9 mouse cellular contexts compared by ENCODE assay signal in the genomic region with DNA sequence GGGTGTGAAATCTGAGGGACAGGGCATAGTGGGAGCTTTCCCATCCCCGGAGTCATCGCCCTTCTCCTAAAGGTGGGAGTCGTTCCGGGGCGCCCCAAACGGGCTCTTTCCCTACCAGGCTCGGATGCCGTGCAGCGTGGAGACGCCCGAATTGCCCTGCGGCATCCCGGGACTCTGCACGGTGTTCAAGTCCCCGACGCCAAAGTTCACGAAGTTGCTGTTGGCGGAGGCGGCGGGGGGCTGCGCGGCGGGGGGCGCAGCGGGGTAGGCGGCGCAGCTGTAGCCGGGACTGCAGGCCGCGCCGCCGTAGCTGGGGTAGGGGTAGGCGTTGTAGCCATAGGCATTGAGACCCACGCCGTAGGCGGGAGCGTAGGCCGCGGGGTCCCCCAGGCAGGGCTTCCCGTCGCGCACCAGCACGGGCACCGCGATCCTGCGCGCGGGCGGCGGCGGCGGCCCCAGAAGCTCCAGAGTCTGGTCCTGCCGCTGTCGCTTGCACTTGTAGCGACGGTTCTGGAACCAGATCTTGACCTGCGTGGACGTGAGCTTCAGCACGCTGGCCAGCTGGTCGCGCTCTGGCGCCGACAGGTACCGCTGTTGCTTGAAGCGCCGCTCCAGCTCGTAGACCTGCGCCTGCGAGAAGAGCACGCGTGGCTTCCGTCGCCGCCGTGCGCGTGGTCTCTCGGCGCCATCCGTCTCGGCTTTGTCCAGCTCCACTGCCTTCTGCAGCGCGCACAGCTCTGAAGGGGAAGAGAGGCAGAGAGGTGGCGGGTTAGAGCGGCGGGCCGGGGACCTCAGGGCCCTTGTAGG. TPM values are rescaled to one million over a fixed set of nuclear protein-coding genes. Genes with fewer than 3 reads are reported as not detected.
DNase-seq lines count a peak whose midpoint lies in the region; ATAC-seq and TF ChIP-seq lines count a peak whose summit lies in the region.
"Had no signal": no experiment of that assay in that cellular context is flagged by ENCODE, and none has a peak within 500 bp of the region (broad histone marks: within the 10 kb centered on the region; RNA-seq: fewer than 3 reads in every experiment).

No protein-coding gene starts in this region.

- H3K4me1 ChIP-seq in heart, postnatal 0 days (ENCODE audit: control insufficient read depth, insufficient read depth) = peaks cover 15% of the 10 kb centered on the region; the same call in 1 of the 2 replicates
- 0 out of 2 replicates have a peak, but pooled peaks cover 5% of the 10 kb centered on the region for H3K4me1 ChIP-seq in liver, embryonic 15.5 days (replicated peaks)

- TF ChIP-seq CTCF in heart, postnatal 0 days (IDR thresholded peaks at IDR 0.05; ENCODE audit: low read depth) = no peak
- TF ChIP-seq CTCF in layer of hippocampus, adult 2 months (conservative IDR thresholded peaks at IDR 0.05) = no peak

- H3K9me3 ChIP-seq in heart, postnatal 0 days (replicated peaks; ENCODE audit: control insufficient read depth, low read length) = no peaks in the 10 kb centered on the region
- H3K9me3 ChIP-seq in liver, embryonic 15.5 days (replicated peaks) = no peaks in the 10 kb centered on the region

- peak overlapping the region; percentile 79 for H3K4me3 ChIP-seq in heart, postnatal 0 days (ENCODE audit: low read depth, low read length)
- H3K4me3 ChIP-seq in liver, embryonic 15.5 days (replicated peaks) = no peak overlapping the region
- H3K4me3 ChIP-seq in layer of hippocampus, adult 2 months = no peak overlapping the region

- H3K27ac ChIP-seq in heart, postnatal 0 days (ENCODE audit: low read depth) = peak overlapping the region; percentile 94
- H3K27ac ChIP-seq in liver, embryonic 15.5 days (replicated peaks) = no peak overlapping the region
- H3K27ac ChIP-seq in layer of hippocampus, adult 2 months = no peak overlapping the region

- peaks cover 26% of the 10 kb centered on the region; the same call in 1 of the 2 replicates for H3K36me3 ChIP-seq in heart, postnatal 0 days (replicated peaks; ENCODE audit: control insufficient read depth, insufficient read depth, low read length)
- H3K36me3 ChIP-seq in liver, embryonic 15.5 days (replicated peaks) = no peaks in the 10 kb centered on the region

- peaks cover 66% of the 10 kb centered on the region for H3K27me3 ChIP-seq in heart, postnatal 0 days (ENCODE audit: control insufficient read depth, insufficient read depth, low read length)
- peaks cover 100% of the 10 kb centered on the region for H3K27me3 ChIP-seq in liver, embryonic 15.5 days

- H3K4me2 ChIP-seq in heart, postnatal 0 days (ENCODE audit: low read depth, low read length) = peak overlapping the region; percentile 74
- H3K4me2 ChIP-seq in liver, embryonic 15.5 days = peak overlapping the region; percentile 6; the same call in 1 of the 2 replicates

- H3K9ac ChIP-seq in heart, postnatal 0 days (replicated peaks; ENCODE audit: low read depth, low read length) = peak overlapping the region; percentile 98
- H3K9ac ChIP-seq in liver, embryonic 15.5 days = no peak overlapping the region

- ATAC-seq in heart, postnatal 0 days (ENCODE audit: insufficient read depth, low read depth) = no peak
- no peak for ATAC-seq in liver, embryonic 15.5 days (ENCODE audit: insufficient read depth)

- WGBS in heart, postnatal 0 days = 2% methylated on average over 82 of the region's 87 CpGs
- 2% methylated on average over 87 of the region's 87 CpGs for WGBS in liver, embryonic 15.5 days (ENCODE audit: insufficient replicate concordance)

- TF ChIP-seq EP300 in heart, postnatal 0 days (IDR thresholded peaks at IDR 0.05; ENCODE audit: low read depth) = no peak

- peak; percentile 24 to 35 for DNase-seq in cerebellum, postnatal 10 days
- no peak for DNase-seq in cerebellum, adult 8-10 months
- DNase-seq in brain, adult 2 months (ENCODE audit: low read depth, low spot score) = peak; percentile 6
- DNase-seq in heart, postnatal 0 days (ENCODE audit: low spot score) = no peak
- DNase-seq in gastrocnemius, adult 18-20 months (ENCODE audit: low spot score) = no peak
- no peak for DNase-seq in layer of hippocampus, adult 2 months (ENCODE audit: low spot score in 2 of 2)
- no peak for DNase-seq in layer of hippocampus, postnatal 36 days

RNA-seq across cellular contexts. Expression of a gene that starts 5.7 kb away (rescaled TPM):
- 284 and 346 TPM in 2 replicates for total RNA-seq in heart, postnatal 0 days (2014; rRNA removed; ENCODE audit: low replicate concordance)
- polyA plus RNA-seq in heart, postnatal 0 days (2015; fragmentation: Nextera tagmentation; extraction: Ambion mirVana) = 139 and 155 TPM in 2 replicates
- polyA plus RNA-seq in liver, embryonic 15.5 days (2015; fragmentation: Nextera tagmentation; extraction: Ambion mirVana) = 0.29 TPM in 2 replicates
- total RNA-seq in gastrocnemius, adult 18-20 months (2021) = not detected
- not detected for total RNA-seq in layer of hippocampus, adult 2 months (2021)
- total RNA-seq in layer of hippocampus, postnatal 36 days (2021) = not detected
- polyA plus RNA-seq: gonadal fat pad, adult 2 months had no signal

RNA-seq across cellular contexts. Expression of a gene that starts 58.2 kb away (rescaled TPM):
- total RNA-seq in heart, postnatal 0 days (2014; rRNA removed; ENCODE audit: low replicate concordance) = 45.6 and 58.6 TPM in 2 replicates
- 50.5 and 50.9 TPM in 2 replicates for polyA plus RNA-seq in heart, postnatal 0 days (2015; fragmentation: Nextera tagmentation; extraction: Ambion mirVana)
- polyA plus RNA-seq in liver, embryonic 15.5 days (2015; fragmentation: Nextera tagmentation; extraction: Ambion mirVana) = 21.0 and 22.8 TPM in 2 replicates
- 10 to 100 TPM; 25.2 to 29.7 TPM for total RNA-seq in gastrocnemius, adult 18-20 months (2021)
- total RNA-seq in layer of hippocampus, adult 2 months (2021) = 10 to 100 TPM; 31.5 to 35.7 TPM
- 10 to 100 TPM; 32.7 to 35.5 TPM for total RNA-seq in layer of hippocampus, postnatal 36 days (2021)

Comparison
In these comparisons a context has a peak if more than half of its experiments do, and no peak if none do; other contexts are left out.
1. DNase-seq: peak in cerebellum, postnatal 10 days (2 of 2) and brain, adult 2 months (single experiment); none in cerebellum, adult 8-10 months (single experiment), heart, postnatal 0 days (single experiment), gastrocnemius, adult 18-20 months (single experiment), layer of hippocampus, adult 2 months (0 of 2) and layer of hippocampus, postnatal 36 days (0 of 2).
2. RNA of a gene that starts 5.7 kb away (total RNA-seq): 284 to 346 TPM in heart, postnatal 0 days; not detected in gastrocnemius, adult 18-20 months, not detected in layer of hippocampus, adult 2 months and not detected in layer of hippocampus, postnatal 36 days; every median in the first group is over 100 times any median in the second.